Mouse (Mus musculus) bone marrow, adult 2 months (tissue): ENCODE data around the gene Phyhipl. TPM values are rescaled to one million over a fixed set of nuclear protein-coding genes. Genes with fewer than 3 reads are reported as not detected.

Experiments
- H3K27ac ChIP-seq: fragments of 200-500 bp; 2 replicates; pipeline ENCODE4 v1.5.1; 2012; ENCODE audit warnings: low read depth, mild to moderate bottlenecking, control low read depth, inconsistent platforms, low read length; ENCODE audit not compliant: control insufficient read depth, poor library complexity, insufficient read depth
- H3K4me1 ChIP-seq: fragments of 200-500 bp; 2 replicates; pipeline ENCODE4 v1.6.1; 2011; ENCODE audit warnings: low read length; ENCODE audit not compliant: control insufficient read depth, insufficient read depth
- H3K4me3 ChIP-seq: fragments of 200-500 bp; replicated peaks from 2 replicates; pipeline ENCODE3; 2011; ENCODE audit warnings: mild to moderate bottlenecking, low read depth, low read length, control low read depth; ENCODE audit not compliant: control insufficient read depth
- CTCF ChIP-seq: fragments of 200-500 bp; IDR thresholded peaks from 2 replicates; pipeline ENCODE4 v1.5.1; 2011; ENCODE audit warnings: low read length, control low read depth; ENCODE audit not compliant: control insufficient read depth, insufficient read depth
- POLR2A ChIP-seq: fragments of 200-500 bp; IDR thresholded peaks from 2 replicates; pipeline ENCODE4 v1.6.1; 2011; ENCODE audit warnings: low read depth, mild to moderate bottlenecking, control low read depth, low read length, borderline replicate concordance; ENCODE audit not compliant: control insufficient read depth
- WGBS: fragments of 180-500 bp; shearing (Covaris S2); methylation state at CpG from one replicate; pipeline ENCODE4 v1.1.7; 2018; 5-methylcytosine and 5-hydroxymethylcytosine counted together
- polyA plus RNA-seq: library from polyadenylated mRNA; stranded (reverse); fragments of >200 nt; gene quantifications from 2 replicates; pipeline ENCODE4 v1.2.4, GENCODE M21; 2011; ENCODE audit warnings: low replicate concordance; ENCODE audit not compliant: missing spikeins, insufficient read depth, insufficient read length

Gene Phyhipl
- polyA plus RNA-seq, 1 experiment: 0.82 TPM

- H3K4me1 ChIP-seq: no peaks in the 10 kb centered on the region
- TF ChIP-seq POLR2A (no peak), CTCF (no peak)
- H3K4me3 ChIP-seq: no peak overlapping the region
- 68% methylated on average over 9 of the region's 9 CpGs for WGBS
- no peak overlapping the region for H3K27ac ChIP-seq
These were observed 140.9 kb downstream of the Phyhipl start for GRCm38 (mm10) chr10:70514848-70515247.

GRCm38 (mm10) chr10:70507880-70508279 lies 147.9 kb downstream of the Phyhipl start:
- H3K27ac ChIP-seq: no peak overlapping the region
- WGBS: 80% methylated on average over 3 of the region's 3 CpGs
- TF ChIP-seq POLR2A (no peak), CTCF (no peak)
- no peaks in the 10 kb centered on the region for H3K4me1 ChIP-seq
- H3K4me3 ChIP-seq: no peak overlapping the region

Other genes starting within 250 kb of the Phyhipl start
- 0.68 and 1.1 TPM in 2 replicates for gene Fam13c, start 215.5 kb downstream of the Phyhipl start, polyA plus RNA-seq